Mouse (Mus musculus): ENCODE measurements around the gene Ttll12. TPM values are rescaled to one million over a fixed set of nuclear protein-coding genes. Genes with fewer than 3 reads are reported as not detected.
A peak's percentile ranks its signal among the peaks of the same experiment; 100 is the strongest.

The Ttll12 gene
- polyA plus RNA-seq, 1 experiment: 27.8 TPM

DNA sequence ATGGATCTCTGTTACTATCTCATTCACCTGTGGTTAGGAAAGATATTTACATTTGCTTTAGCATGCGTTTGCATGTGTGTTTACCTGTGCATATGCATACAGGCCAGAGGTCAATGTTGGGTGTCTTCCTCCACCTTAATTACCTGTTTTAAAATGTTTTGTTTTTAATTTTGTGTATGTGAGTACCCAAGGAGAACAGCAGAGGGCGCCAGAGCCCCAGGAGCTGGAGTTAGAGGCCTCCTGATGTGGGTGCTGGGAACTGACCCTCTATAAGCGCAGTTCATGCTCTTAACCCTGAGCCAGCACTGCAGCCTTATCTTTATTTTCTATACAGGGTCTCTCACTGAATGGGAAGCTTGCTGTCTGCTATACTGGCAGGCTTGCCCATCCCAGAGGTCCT is 34.8 kb upstream of the Ttll12 start:
- H3K4me3 ChIP-seq (replicated peaks): no peak overlapping the region
- no peaks in the 10 kb centered on the region; the same call in 1 of the 2 replicates for H3K27me3 ChIP-seq (ENCODE audit: control insufficient read depth)
- H3K4me1 ChIP-seq (ENCODE audit: control insufficient read depth): no peaks in the 10 kb centered on the region
- no peaks in the 10 kb centered on the region for H3K36me3 ChIP-seq (ENCODE audit: control insufficient read depth)
- TF ChIP-seq GATA1 (IDR thresholded peaks at IDR 0.05; ENCODE audit: low read length) (no peak), TAL1 (IDR thresholded peaks at IDR 0.05; ENCODE audit: low read length) (no peak)
- peaks cover 8% of the 10 kb centered on the region for H3K9me3 ChIP-seq (ENCODE audit: control insufficient read depth, low read length)

DNA sequence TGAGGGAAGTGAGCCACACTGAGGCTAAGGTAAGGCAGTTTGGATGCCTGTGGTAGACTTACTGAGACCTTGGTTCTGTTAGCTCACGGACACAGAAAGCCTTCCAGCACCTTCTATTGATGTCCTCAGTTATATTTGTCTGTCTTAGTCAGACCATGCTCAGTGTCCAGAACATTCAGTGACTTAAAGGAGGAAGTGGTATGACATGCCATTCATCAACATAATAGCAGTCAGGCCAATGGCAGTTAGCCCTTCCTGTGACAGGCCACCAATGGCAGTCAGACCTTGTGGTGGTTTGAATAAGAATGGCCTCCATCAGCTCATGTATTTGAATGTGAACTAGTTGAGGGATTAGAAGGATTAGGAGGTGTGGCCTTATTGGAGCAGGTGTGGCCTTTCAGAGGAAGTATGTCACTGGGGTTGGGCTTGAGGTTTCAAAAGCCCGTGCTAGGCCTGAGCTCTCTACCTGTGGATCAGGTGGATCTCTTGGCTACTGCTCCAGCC is 31.2 kb upstream of the Ttll12 start:
- Histone ChIP-seq H3K4me1 (ENCODE audit: control insufficient read depth) (no peaks in the 10 kb centered on the region), H3K4me3 (replicated peaks) (no peak overlapping the region), H3K36me3 (ENCODE audit: control insufficient read depth) (no peaks in the 10 kb centered on the region), H3K27me3 (ENCODE audit: control insufficient read depth) (no peaks in the 10 kb centered on the region; the same call in 1 of the 2 replicates), H3K9me3 (ENCODE audit: control insufficient read depth, low read length) (peaks cover 8% of the 10 kb centered on the region)
- no peak for TF ChIP-seq TAL1 (IDR thresholded peaks at IDR 0.05; ENCODE audit: low read length)
- TF ChIP-seq GATA1 (IDR thresholded peaks at IDR 0.05; ENCODE audit: low read length): no peak

DNA sequence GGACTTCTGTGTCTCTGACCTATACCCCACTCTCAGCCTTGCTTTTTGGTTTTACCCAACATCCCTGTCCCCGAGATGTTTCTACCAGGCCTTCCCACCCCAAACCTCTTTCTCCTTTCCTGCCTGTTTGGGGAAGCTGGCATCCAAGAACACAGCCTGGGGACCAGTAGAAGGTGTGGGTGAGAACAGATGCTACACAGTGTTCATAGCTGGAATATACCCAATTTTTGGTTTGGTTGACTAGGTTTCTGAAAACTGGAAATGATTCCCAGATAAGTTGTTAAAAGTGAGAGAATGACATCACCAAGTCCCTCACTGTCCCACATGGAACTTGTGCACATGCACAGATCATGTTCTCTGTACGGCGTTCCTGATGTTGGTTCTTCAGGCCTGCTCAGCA is 20.3 kb upstream of the Ttll12 start:
- H3K9me3 ChIP-seq (ENCODE audit: control insufficient read depth, low read length): no peaks in the 10 kb centered on the region
- no peaks in the 10 kb centered on the region; the same call in 1 of the 2 replicates for H3K27me3 ChIP-seq (ENCODE audit: control insufficient read depth)
- H3K4me3 ChIP-seq (replicated peaks): no peak overlapping the region
- no peaks in the 10 kb centered on the region for H3K36me3 ChIP-seq (ENCODE audit: control insufficient read depth)
- no peak for TF ChIP-seq TAL1 (IDR thresholded peaks at IDR 0.05; ENCODE audit: low read length)
- TF ChIP-seq GATA1 (IDR thresholded peaks at IDR 0.05; ENCODE audit: low read length): no peak
- no peaks in the 10 kb centered on the region for H3K4me1 ChIP-seq (ENCODE audit: control insufficient read depth)

DNA sequence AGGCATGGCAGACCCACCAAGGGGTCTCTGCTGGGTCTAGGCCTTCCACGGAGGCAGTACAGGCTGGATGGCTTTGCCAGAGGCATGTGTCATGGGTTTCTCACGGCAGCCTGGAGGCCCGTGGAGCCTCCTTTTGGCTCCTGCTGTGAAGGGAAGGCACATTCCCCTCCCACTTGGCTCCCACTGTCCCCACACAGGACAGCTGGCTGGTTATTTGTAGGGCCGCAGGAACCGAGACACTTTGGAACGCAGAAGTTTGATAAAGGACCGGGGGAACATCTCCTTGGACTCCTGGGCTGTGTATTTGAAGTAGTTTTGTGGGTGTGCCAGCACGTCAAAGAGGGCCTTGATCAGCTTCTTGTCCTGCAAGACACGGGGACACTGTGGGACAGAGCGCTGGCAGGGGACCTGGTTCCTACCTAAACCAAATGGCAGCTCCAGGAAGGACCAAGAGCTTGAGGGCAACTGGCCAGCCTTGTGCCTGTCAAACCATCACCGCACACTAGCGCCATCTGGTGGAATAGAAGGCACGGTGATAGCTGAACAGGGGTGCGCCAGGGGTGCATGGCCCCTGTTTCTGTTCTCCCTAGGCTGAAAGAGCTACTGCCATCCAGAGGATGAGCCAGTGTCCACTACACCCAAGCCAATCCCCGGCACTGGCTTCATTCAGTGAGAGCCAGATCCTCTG is 12.3 kb upstream of the Ttll12 start:
- H3K36me3 ChIP-seq (ENCODE audit: control insufficient read depth): peaks cover 38% of the 10 kb centered on the region
- H3K27me3 ChIP-seq (ENCODE audit: control insufficient read depth): no peaks in the 10 kb centered on the region; the same call in 1 of the 2 replicates
- TF ChIP-seq GATA1 (IDR thresholded peaks at IDR 0.05; ENCODE audit: low read length) (no peak), TAL1 (IDR thresholded peaks at IDR 0.05; ENCODE audit: low read length) (no peak)
- H3K9me3 ChIP-seq (ENCODE audit: control insufficient read depth, low read length): no peaks in the 10 kb centered on the region
- H3K4me1 ChIP-seq (ENCODE audit: control insufficient read depth): peaks cover 50% of the 10 kb centered on the region
- H3K4me3 ChIP-seq (replicated peaks): peak overlapping the region; percentile 48

DNA sequence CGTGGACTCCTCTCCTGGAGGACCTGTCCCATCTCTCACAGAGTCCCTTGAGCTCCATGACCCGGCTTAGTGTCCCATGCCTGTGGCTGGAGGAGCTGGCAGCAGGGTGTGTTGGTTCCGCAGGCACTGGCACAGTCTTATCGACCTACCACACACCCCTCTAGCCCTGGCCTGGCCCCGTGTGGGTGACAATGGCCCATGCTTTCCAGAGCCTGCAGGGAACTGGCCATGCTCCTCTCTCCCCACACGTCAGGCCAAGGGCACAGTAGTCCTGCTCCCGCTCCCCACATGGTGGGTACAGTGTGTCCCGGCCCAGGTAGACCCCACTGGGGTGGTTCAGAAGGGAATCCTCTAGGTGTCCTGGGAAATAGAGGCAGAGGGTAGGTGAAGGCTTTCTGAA is 11.7 kb upstream of the Ttll12 start:
- peaks cover 41% of the 10 kb centered on the region for H3K36me3 ChIP-seq (ENCODE audit: control insufficient read depth)
- H3K4me3 ChIP-seq (replicated peaks): peak overlapping the region; percentile 48
- H3K4me1 ChIP-seq (ENCODE audit: control insufficient read depth): peaks cover 51% of the 10 kb centered on the region
- H3K27me3 ChIP-seq (ENCODE audit: control insufficient read depth): no peaks in the 10 kb centered on the region
- no peaks in the 10 kb centered on the region for H3K9me3 ChIP-seq (ENCODE audit: control insufficient read depth, low read length)
- no peak for TF ChIP-seq GATA1 (IDR thresholded peaks at IDR 0.05; ENCODE audit: low read length)
- TF ChIP-seq TAL1 (IDR thresholded peaks at IDR 0.05; ENCODE audit: low read length): 0 out of 3 replicates have a peak, but pooled peaks have one; percentile 22

DNA sequence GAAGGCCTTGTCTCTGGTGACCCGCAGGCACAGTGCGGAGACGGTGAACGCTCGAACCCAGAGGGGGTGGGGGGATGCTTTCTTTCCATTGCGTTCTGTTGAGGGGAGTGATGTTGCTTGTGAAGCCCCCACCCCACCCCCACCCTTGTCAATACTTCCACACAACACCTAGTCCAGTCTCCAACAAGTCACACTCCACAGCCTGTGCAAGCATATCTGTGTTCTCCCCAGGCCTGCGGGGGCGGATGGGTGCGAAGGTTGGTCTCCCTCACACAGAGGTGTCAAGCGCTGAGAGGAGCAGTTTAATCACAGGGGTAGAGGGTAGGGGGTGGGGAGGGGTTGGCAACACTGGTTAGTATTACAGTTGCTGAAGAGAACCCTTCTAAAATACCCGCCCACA is 11.3 kb upstream of the Ttll12 start:
- H3K4me3 ChIP-seq (replicated peaks): no peak overlapping the region
- TF ChIP-seq TAL1 (IDR thresholded peaks at IDR 0.05; ENCODE audit: low read length): no peak
- no peak for TF ChIP-seq GATA1 (IDR thresholded peaks at IDR 0.05; ENCODE audit: low read length)
- H3K4me1 ChIP-seq (ENCODE audit: control insufficient read depth): peaks cover 55% of the 10 kb centered on the region
- no peaks in the 10 kb centered on the region for H3K27me3 ChIP-seq (ENCODE audit: control insufficient read depth)
- H3K9me3 ChIP-seq (ENCODE audit: control insufficient read depth, low read length): no peaks in the 10 kb centered on the region
- peaks cover 45% of the 10 kb centered on the region for H3K36me3 ChIP-seq (ENCODE audit: control insufficient read depth)

DNA sequence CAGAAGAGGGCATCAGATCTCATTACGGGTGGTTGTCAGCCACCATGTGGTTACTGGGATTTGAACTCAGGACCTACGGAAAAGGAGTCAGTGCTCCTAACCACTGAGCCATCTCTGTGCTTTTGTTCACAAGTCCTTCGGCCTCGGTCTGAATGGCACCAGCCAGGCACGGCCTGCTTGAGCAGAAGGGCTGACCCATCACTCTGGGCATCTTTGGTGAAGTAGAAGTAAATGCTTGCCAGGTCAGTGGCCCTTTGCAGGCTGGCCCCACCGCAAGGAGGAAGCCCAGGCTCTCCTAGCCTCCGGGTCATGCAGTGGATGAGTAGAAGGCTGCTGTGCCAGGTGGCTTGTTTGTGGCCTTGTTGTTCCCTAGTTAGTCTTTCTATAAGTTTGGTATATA is 8.5 kb upstream of the Ttll12 start:
- no peak overlapping the region for H3K4me3 ChIP-seq (replicated peaks)
- H3K4me1 ChIP-seq (ENCODE audit: control insufficient read depth): peaks cover 71% of the 10 kb centered on the region
- H3K9me3 ChIP-seq (ENCODE audit: control insufficient read depth, low read length): no peaks in the 10 kb centered on the region
- peaks cover 70% of the 10 kb centered on the region for H3K36me3 ChIP-seq (ENCODE audit: control insufficient read depth)
- TF ChIP-seq TAL1 (IDR thresholded peaks at IDR 0.05; ENCODE audit: low read length) (no peak), GATA1 (IDR thresholded peaks at IDR 0.05; ENCODE audit: low read length) (no peak)
- H3K27me3 ChIP-seq (ENCODE audit: control insufficient read depth): no peaks in the 10 kb centered on the region

DNA sequence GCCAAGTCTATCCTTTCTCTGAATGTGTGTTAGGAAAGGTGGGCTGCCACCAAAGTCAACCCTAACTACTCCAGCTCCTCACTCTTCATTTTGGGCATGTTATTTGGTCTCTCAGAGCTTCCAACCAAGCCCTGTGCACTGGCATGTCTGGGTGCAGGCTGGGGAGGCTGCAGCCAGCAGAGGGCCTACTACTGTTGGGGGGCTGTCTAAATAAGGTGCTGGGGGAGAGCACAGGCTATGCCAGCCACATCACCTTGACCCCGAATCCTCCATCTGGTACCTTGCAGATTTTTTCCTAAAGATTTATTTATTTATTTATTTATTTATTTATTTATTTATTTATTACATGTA is 8.1 kb upstream of the Ttll12 start:
- no peak for TF ChIP-seq GATA1 (IDR thresholded peaks at IDR 0.05; ENCODE audit: low read length)
- TF ChIP-seq TAL1 (IDR thresholded peaks at IDR 0.05; ENCODE audit: low read length): no peak
- Histone ChIP-seq H3K36me3 (ENCODE audit: control insufficient read depth) (peaks cover 71% of the 10 kb centered on the region), H3K9me3 (ENCODE audit: control insufficient read depth, low read length) (no peaks in the 10 kb centered on the region), H3K27me3 (ENCODE audit: control insufficient read depth) (no peaks in the 10 kb centered on the region), H3K4me1 (ENCODE audit: control insufficient read depth) (peaks cover 71% of the 10 kb centered on the region), H3K4me3 (replicated peaks) (no peak overlapping the region)

DNA sequence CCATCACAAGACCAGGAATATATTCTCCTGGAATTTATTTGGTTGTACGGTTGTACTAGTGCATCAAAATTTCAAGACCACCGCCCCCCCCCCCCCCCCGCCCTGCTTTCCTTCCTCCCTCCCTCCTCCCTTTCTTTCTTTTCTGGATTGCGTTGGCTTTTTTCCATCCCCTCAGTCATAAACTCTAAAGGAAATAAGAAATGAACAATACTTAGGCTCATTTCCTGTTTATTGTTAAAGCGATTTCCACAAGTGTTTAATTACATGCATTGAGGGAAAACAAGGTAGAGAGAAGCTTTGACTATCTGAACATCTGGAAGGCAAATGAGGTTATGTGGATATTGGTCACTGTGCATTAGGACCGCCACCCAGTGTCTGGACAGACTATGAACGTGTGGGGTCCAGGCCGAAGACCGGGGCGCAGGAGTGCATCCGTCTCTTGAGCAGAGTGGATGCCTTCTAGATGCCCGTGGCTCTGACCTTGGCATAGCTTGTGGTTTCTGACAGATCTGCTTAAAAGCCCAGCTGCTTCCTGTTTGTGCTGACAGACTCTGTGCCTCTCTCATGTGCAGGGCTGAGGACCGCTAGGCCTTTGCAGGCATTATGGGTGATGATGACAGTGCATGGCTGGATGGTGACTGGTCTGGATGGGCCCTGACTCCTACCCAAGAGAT is 7.6 kb upstream of the Ttll12 start:
- H3K9me3 ChIP-seq (ENCODE audit: control insufficient read depth, low read length): no peaks in the 10 kb centered on the region
- H3K4me1 ChIP-seq (ENCODE audit: control insufficient read depth): peaks cover 73% of the 10 kb centered on the region
- no peak overlapping the region for H3K4me3 ChIP-seq (replicated peaks)
- peaks cover 76% of the 10 kb centered on the region for H3K36me3 ChIP-seq (ENCODE audit: control insufficient read depth)
- TF ChIP-seq GATA1 (IDR thresholded peaks at IDR 0.05; ENCODE audit: low read length) (no peak), TAL1 (IDR thresholded peaks at IDR 0.05; ENCODE audit: low read length) (no peak)
- no peaks in the 10 kb centered on the region for H3K27me3 ChIP-seq (ENCODE audit: control insufficient read depth)
